Mouse (Mus musculus): ENCODE results near the gene Nudt14.

GRCm38 (mm10) chr12:112991444-112991843 is 49.5 kb upstream of the Nudt14 start:
- no peak for TF ChIP-seq CTCF (IDR thresholded peaks at IDR 0.05; ENCODE audit: low read depth)
- TF ChIP-seq EP300 (IDR thresholded peaks at IDR 0.05; ENCODE audit: low read depth): no peak
